Mouse (Mus musculus) cerebellum, adult 2 months (tissue): Measurements from ENCODE around the gene Pkn1. TPM values are rescaled to one million over a fixed set of nuclear protein-coding genes. Genes with fewer than 3 reads are reported as not detected.

Experiments used
- DNase-seq, 2 experiments: peaks; one replicate each; pipeline ENCODE4 v3.0.0; 2021
- H3K27ac ChIP-seq: fragments of 200-500 bp; 2 replicates; pipeline ENCODE4 v1.5.1; 2012; ENCODE audit warnings: low read length, control low read depth, inconsistent platforms; ENCODE audit not compliant: insufficient read depth
- H3K27me3 ChIP-seq: fragments of 200-500 bp; 2 replicates; pipeline ENCODE4 v1.6.1; 2012; ENCODE audit warnings: inconsistent platforms, mild to moderate bottlenecking, low read length, moderate library complexity; ENCODE audit not compliant: control insufficient read depth, insufficient read depth
- H3K4me1 ChIP-seq: fragments of 200-500 bp; 2 replicates; pipeline ENCODE4 v1.6.1; 2011; ENCODE audit warnings: low read length; ENCODE audit not compliant: control insufficient read depth, insufficient read depth
- H3K4me3 ChIP-seq: fragments of 200-500 bp; replicated peaks from 2 replicates; pipeline ENCODE3; 2011; ENCODE audit warnings: mild to moderate bottlenecking, low read depth, low read length, control low read depth; ENCODE audit not compliant: insufficient read depth
- CTCF ChIP-seq: fragments of 200-500 bp; IDR thresholded peaks from 2 replicates; pipeline ENCODE4 v1.5.1; 2011; ENCODE audit warnings: low read depth, mild to moderate bottlenecking, control low read depth, low read length, moderate library complexity, borderline replicate concordance; ENCODE audit not compliant: insufficient read depth
- POLR2A ChIP-seq: fragments of 200-500 bp; IDR thresholded peaks from 2 replicates; pipeline ENCODE4 v1.6.1; 2011; ENCODE audit warnings: low read length, control low read depth, borderline replicate concordance; ENCODE audit not compliant: insufficient read depth
- WGBS: fragments of 180-500 bp; shearing (Covaris S2); methylation state at CpG from one replicate; pipeline ENCODE4 v1.1.7; 2018; 5-methylcytosine and 5-hydroxymethylcytosine counted together
- polyA plus RNA-seq: library from polyadenylated mRNA; depleted of rRNA; stranded (reverse); fragments of >200 nt; gene quantifications from 2 replicates; pipeline ENCODE4 v1.2.3, GENCODE M21; 2012

The Pkn1 gene
- polyA plus RNA-seq, 1 experiment: 59.8 TPM

DNA sequence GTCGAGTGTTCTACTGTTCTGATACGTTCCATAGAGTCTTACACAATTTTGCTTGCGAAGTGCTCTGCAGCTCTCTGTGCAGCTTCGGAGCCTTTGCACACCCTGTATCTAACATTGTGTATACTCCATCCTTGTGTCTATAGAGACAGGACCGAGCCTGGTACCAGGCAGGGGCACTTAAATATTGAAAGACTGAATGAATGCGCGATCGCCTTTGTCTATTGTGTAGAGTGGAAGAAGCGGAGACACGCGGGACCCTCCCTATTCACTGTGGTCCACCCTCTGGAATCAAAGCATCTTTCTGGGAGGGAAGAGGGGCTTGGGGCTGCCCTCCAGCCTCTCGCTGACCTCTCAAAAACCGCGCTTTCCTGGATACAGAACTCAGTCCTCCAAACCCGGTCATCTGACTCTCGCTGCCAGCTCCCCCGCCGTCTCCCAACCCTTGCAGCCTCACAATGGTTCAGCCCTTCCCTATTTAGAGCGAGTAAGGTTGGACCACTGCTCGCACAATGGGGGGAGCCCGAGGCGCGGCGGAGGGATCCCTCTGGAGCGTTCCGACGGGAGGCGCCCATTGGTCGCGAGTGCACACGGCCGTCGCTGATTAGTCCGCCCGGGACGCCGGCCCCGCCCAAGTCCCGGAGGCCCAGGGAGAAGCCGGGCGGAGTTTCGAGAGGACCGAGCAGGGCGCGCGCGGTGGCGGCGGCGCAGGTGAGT is 46.8 kb downstream of the Pkn1 start, which contains the start of gene Gipc1:
Gene Gipc1, plus strand, starts transcription at position 648 of the 714 bp plus-strand sequence.
- Histone ChIP-seq H3K4me3 (peak within 1 kb of the TSS; percentile 95), H3K27ac (peak within 1 kb of the TSS; percentile 80), H3K4me1 (peaks cover 3% of the 10 kb centered on the region; the same call in 1 of the 2 replicates), H3K27me3 (no peaks in the 10 kb centered on the region)
- peak; percentile 96 to 98 for DNase-seq
- WGBS: 3% methylated on average over 50 of the region's 50 CpGs
- TF ChIP-seq POLR2A (peak; percentile 56; the same call in 1 of the 2 replicates), CTCF (no peak)

DNA sequence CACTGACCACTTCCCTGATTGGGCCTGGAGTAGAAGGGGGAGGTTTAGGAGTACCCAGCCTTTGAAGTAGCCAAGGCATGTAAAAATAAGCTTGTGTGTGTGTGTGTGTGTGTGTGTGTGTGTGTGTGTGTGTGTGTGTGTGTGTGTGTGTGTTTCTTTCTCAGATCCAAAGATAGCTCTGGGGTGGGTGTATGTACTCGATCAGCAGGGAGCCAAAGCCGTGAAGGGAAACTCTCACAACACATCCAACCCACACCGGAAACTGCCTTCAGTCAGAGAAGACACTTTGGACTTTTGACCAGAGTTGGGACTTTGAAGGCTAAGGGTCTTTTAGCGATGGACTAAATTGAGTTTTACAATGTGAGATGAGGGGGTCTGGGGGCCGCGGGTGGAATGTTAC is 49.3 kb downstream of the Pkn1 start:
- H3K4me1 ChIP-seq: peaks cover 3% of the 10 kb centered on the region; the same call in 1 of the 2 replicates
- WGBS: 91% methylated on average over 6 of the region's 6 CpGs
- TF ChIP-seq CTCF (no peak), POLR2A (no peak)
- no peak overlapping the region for H3K27ac ChIP-seq
- DNase-seq: no peak
- no peak overlapping the region for H3K4me3 ChIP-seq
- H3K27me3 ChIP-seq: no peaks in the 10 kb centered on the region

DNA sequence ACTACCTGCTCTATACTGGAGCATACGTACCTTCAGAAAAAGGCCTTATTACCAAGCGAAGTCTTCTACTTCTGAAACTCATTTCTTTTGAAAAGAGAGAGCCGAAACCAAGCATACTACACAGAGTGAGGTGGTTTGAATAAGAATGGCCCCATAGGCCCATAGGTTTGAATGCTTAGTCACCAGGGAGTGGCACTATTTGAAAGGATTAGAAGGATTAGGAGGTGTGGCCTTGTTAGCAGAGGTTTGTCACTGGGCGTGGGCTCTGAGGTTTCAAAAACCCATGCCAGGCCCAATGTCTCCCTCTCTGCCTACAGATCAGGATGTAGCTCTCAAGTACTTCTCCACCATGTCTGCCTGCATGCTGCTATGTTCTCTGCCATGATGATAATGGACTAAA is 50.9 kb downstream of the Pkn1 start:
- Histone ChIP-seq H3K27me3 (no peaks in the 10 kb centered on the region), H3K4me3 (no peak overlapping the region), H3K4me1 (peaks cover 3% of the 10 kb centered on the region; the same call in 1 of the 2 replicates), H3K27ac (no peak overlapping the region)
- TF ChIP-seq POLR2A: no peak
- no peak for TF ChIP-seq CTCF
- WGBS: 94% methylated on average over 4 of the region's 4 CpGs
- DNase-seq: no peak

DNA sequence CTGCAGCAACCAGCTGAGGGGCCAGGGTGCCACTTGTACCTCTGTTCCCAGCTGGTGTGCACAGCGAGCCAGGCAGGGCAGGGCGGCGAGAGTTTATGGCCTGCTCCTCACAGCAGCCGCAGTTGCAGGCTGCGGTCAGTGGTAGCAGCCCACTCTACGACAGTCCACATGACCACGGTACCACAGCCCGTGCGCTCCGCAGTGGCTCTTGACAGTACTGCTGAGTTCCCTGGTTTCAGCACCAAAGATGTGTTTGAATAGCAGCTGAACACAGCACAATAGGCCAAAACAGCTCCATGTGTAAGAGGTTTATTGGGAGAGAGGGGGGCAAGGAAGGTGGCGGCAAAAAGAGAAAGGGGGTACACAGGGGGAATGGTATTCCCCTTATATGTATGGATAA is 51.5 kb downstream of the Pkn1 start:
- Histone ChIP-seq H3K27me3 (no peaks in the 10 kb centered on the region), H3K4me1 (peaks cover 3% of the 10 kb centered on the region; the same call in 1 of the 2 replicates), H3K4me3 (no peak overlapping the region), H3K27ac (no peak overlapping the region)
- TF ChIP-seq POLR2A (no peak), CTCF (no peak)
- DNase-seq: no peak
- WGBS: 95% methylated on average over 11 of the region's 11 CpGs

DNA sequence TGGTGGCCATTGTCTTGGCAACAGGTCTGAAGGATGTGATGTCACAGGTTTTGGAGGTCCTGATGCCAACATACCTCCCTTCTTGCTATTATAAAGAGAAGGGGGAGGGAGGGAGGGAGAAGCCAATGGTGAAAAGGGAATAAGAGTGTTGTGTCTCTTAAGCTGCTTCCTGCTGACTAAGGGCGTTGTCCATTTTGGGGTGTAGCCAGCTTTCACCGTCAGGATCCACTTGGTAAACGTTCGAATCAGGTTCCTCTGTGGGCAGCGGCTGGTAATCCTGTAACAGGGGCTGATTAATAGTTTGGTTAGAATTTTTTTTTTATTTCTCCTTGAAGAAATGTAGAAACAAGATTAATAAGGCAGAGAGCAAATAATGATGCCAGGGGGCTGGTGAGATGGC is 59.3 kb downstream of the Pkn1 start:
- Histone ChIP-seq H3K4me3 (no peak overlapping the region), H3K4me1 (no peaks in the 10 kb centered on the region), H3K27me3 (no peaks in the 10 kb centered on the region), H3K27ac (no peak overlapping the region)
- TF ChIP-seq CTCF (no peak), POLR2A (no peak)
- 68% methylated on average over 5 of the region's 5 CpGs for WGBS
- no peak for DNase-seq

DNA sequence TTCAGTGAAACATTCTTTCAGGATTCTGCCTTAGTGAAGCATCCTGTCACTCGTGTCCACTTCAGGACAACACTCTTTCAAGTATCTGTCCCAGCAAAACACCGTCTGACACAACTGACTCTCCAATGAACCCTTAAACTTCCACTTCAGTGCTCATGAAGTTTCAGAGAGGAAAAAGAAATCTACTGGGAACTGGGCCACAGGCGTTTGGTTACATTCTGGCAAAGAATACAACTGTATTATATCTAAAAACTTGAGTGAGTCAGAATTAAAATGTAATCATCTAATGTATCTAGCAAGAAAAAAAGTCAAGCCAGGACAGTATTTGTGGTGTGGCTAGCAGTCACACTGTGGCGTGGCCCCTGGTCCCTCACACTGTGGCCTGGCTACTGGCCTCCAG is 60.1 kb downstream of the Pkn1 start:
- WGBS: 53% methylated on average over 4 of the region's 4 CpGs
- no peak for TF ChIP-seq CTCF
- TF ChIP-seq POLR2A: no peak
- Histone ChIP-seq H3K4me1 (no peaks in the 10 kb centered on the region), H3K27me3 (no peaks in the 10 kb centered on the region), H3K4me3 (no peak overlapping the region), H3K27ac (no peak overlapping the region)
- DNase-seq: no peak

DNA sequence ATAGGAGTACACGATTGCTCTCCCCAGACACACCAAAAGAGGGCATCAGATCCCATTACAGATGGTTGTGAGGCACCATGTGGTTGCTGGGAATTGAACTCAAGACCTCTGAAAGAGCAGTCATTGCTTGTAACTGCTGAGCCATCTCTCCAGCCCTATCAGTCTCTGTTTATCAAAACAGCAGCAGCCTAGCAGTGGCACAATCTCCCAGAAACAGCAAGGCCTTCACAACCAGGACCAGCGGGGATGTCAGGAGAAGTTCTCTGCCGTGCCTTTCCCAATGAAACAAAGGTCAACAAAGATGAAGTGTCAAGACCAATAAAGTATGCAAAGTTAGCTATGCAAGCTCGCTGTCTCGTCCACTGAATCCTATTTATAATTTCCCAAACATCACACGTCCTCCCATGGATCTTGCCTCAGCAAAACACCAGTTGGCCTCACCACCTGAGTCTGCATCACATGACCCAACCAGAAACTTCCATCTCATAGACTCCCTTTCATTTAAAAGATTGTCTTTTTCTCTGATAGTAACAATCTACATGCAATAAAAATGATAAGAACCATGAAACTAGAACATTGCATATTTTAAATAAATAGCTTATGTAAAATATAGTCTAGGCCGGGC is 66.8 kb downstream of the Pkn1 start:
- WGBS: 86% methylated on average over 7 of the region's 7 CpGs
- Histone ChIP-seq H3K27me3 (no peaks in the 10 kb centered on the region), H3K4me3 (no peak overlapping the region), H3K4me1 (no peaks in the 10 kb centered on the region), H3K27ac (no peak overlapping the region)
- TF ChIP-seq CTCF (no peak), POLR2A (no peak)
- DNase-seq: no peak
